Mouse (Mus musculus) kidney, adult 8-10 months (tissue): ENCODE data around the gene Tcf19.
"Not testable (repeated sequence)": the region's sequence is repeated elsewhere in the genome, so short reads cannot be mapped to it uniquely, and the experiment has no call there.

Experiments
- DNase-seq, 2 experiments: peaks; one replicate each; pipeline ENCODE4 v3.0.0; 2022

Tcf19 gene

GRCm38 (mm10) chr17:35469842-35470751 is 46.5 kb downstream of the Tcf19 start, which contains the start of gene H2-Q10:
Gene H2-Q10, plus strand, starts transcription at chr17:35470089.
- DNase-seq: peak; percentile 30 to 42

GRCm38 (mm10) chr17:35468936-35469335 is 47.7 kb downstream of the Tcf19 start:
- DNase-seq: not testable (repeated sequence)

DNA sequence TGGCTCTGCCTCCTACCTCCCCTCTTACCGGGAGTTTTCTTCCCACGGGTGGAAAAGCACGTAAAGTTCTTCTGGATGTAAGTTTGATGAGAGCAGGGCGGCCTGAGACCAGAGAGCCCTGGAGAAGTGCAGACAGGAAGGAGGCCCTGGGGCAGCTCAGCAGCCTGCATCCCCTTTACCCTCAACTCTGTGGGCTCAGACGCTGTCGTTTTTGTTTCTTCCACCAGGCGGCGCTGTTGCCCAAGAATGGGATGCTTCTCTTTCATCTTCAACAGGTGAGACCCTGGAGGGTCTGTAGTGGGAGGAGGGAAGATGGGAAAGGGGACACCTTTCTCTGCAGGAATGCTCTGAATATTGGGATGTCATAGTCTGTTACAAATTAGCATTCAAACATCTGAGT is 51.0 kb downstream of the Tcf19 start:
- DNase-seq: not testable (repeated sequence)
